Mouse (Mus musculus): Measurements from ENCODE around the gene Pld2. TPM values are rescaled to one million over a fixed set of nuclear protein-coding genes. Genes with fewer than 3 reads are reported as not detected.
A peak's percentile ranks its signal among the peaks of the same experiment; 100 is the strongest.

Pld2 gene
- total and polyA plus RNA-seq, 2 experiments from 2014 or later: 6.8 to 18.5 TPM

DNA sequence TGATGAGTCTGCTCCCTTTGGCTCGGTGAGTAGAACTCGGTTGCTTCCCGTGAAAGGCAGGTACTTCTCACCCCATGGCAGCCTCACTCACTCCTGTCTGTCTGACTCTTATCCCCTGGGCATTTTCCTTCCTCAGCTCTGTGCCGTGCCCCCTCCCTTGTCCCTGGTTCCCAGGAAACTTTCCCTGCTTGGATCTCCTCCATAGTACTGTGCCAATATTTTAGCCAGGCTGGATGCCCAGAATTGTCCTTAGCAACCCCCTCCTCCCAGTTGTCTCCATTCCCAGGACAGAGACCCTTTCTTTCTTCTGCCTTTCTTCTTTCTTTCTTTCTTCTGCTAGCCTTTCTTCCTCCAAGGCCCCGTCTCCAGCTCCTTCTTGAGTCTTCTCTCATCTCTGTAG lies 1.6 kb downstream of the Pld2 start:
- H3K4me2 ChIP-seq (ENCODE audit: low read depth, low read length): no peak overlapping the region
- no peaks in the 10 kb centered on the region for H3K9me3 ChIP-seq (replicated peaks; ENCODE audit: control insufficient read depth, low read length)
- H3K27ac ChIP-seq (ENCODE audit: low read depth): no peak overlapping the region
- WGBS: 70% methylated on average over 5 of the region's 5 CpGs
- TF ChIP-seq CTCF (IDR thresholded peaks at IDR 0.05; ENCODE audit: low read depth): no peak
- H3K4me3 ChIP-seq (ENCODE audit: low read depth, low read length): no peak overlapping the region
- 0 out of 2 replicates have a peak, but pooled peaks cover 6% of the 10 kb centered on the region for H3K36me3 ChIP-seq (replicated peaks; ENCODE audit: control insufficient read depth, insufficient read depth, low read length)
- ATAC-seq (ENCODE audit: insufficient read depth, low read depth): no peak
- H3K4me1 ChIP-seq (ENCODE audit: control insufficient read depth, insufficient read depth): peaks cover 8% of the 10 kb centered on the region
- H3K27me3 ChIP-seq (ENCODE audit: control insufficient read depth, insufficient read depth, low read length): no peaks in the 10 kb centered on the region
- DNase-seq (ENCODE audit: low spot score): no peak
- H3K9ac ChIP-seq (replicated peaks; ENCODE audit: low read depth, low read length): no peak overlapping the region

DNA sequence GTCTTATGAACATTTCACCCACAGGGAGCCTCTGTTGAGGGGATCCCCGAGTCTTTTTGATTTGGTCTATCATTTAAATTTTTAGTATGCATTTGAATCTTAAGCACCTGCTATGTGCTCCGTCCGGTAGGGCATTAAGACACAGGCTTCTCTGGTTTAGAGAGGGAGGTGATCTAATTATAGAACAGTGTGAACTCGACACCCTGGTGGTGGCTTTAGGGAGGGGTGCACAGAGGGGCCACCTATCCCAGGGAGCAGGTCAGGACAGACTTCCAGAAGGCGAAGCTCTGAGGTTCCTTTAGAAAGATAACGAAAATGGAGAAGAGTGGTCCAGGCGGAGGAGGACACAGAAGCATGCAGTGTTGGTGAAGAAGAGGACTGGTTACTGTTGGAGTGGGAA lies 4.6 kb downstream of the Pld2 start:
- Histone ChIP-seq H3K9me3 (replicated peaks; ENCODE audit: control insufficient read depth, low read length) (no peaks in the 10 kb centered on the region), H3K36me3 (replicated peaks; ENCODE audit: control insufficient read depth, insufficient read depth, low read length) (0 out of 2 replicates have a peak, but pooled peaks cover 6% of the 10 kb centered on the region), H3K27ac (ENCODE audit: low read depth) (no peak overlapping the region), H3K4me2 (ENCODE audit: low read depth, low read length) (peak overlapping the region; percentile 21), H3K9ac (replicated peaks; ENCODE audit: low read depth, low read length) (no peak overlapping the region), H3K27me3 (ENCODE audit: control insufficient read depth, insufficient read depth, low read length) (no peaks in the 10 kb centered on the region), H3K4me1 (ENCODE audit: control insufficient read depth, insufficient read depth) (peaks cover 8% of the 10 kb centered on the region), H3K4me3 (ENCODE audit: low read depth, low read length) (no peak overlapping the region)
- ATAC-seq (ENCODE audit: insufficient read depth, low read depth): no peak
- WGBS: 37% methylated on average over 7 of the region's 7 CpGs
- DNase-seq (ENCODE audit: low spot score): peak; percentile 55
- TF ChIP-seq EP300 (IDR thresholded peaks at IDR 0.05; ENCODE audit: low read depth) (no peak), CTCF (IDR thresholded peaks at IDR 0.05; ENCODE audit: low read depth) (no peak; the same call in 1 of the 2 replicates)

GRCm38 (mm10) chr11:70551526-70551925 lies 11.7 kb downstream of the Pld2 start:
- H3K36me3 ChIP-seq (replicated peaks; ENCODE audit: control insufficient read depth, insufficient read depth, low read length): peaks cover 18% of the 10 kb centered on the region; the same call in 1 of the 2 replicates
- WGBS: 88% methylated on average over 8 of the region's 8 CpGs
- H3K9me3 ChIP-seq (replicated peaks; ENCODE audit: control insufficient read depth, low read length): no peaks in the 10 kb centered on the region
- no peaks in the 10 kb centered on the region for H3K27me3 ChIP-seq (ENCODE audit: control insufficient read depth, insufficient read depth, low read length)
- no peak for TF ChIP-seq CTCF (IDR thresholded peaks at IDR 0.05; ENCODE audit: low read depth)
- TF ChIP-seq EP300 (IDR thresholded peaks at IDR 0.05; ENCODE audit: low read depth): no peak
- H3K4me3 ChIP-seq (ENCODE audit: low read depth, low read length): no peak overlapping the region
- H3K4me1 ChIP-seq (ENCODE audit: control insufficient read depth, insufficient read depth): no peaks in the 10 kb centered on the region
- H3K4me2 ChIP-seq (ENCODE audit: low read depth, low read length): no peak overlapping the region
- no peak overlapping the region for H3K27ac ChIP-seq (ENCODE audit: low read depth)
- ATAC-seq (ENCODE audit: insufficient read depth, low read depth): no peak
- H3K9ac ChIP-seq (replicated peaks; ENCODE audit: low read depth, low read length): no peak overlapping the region
- DNase-seq (ENCODE audit: low spot score): no peak

DNA sequence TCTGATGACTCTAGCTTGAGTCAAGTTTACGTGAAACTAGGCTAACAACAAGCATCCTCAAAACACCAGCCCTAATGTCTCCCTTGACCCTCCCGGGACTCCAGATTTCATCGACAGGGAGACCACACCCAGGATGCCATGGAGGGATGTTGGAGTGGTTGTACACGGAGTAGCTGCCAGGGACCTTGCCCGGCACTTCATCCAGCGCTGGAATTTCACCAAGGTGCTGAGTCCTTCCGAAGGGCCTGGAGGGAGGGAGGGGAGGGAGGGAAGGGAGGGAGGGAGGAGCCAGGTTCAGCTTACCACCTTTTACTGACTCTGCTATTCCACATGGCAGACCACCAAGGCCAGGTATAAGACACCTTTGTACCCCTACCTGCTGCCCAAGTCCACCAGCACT lies 14.1 kb downstream of the Pld2 start:
- no peak for ATAC-seq (ENCODE audit: insufficient read depth, low read depth)
- H3K36me3 ChIP-seq (replicated peaks; ENCODE audit: control insufficient read depth, insufficient read depth, low read length): peaks cover 21% of the 10 kb centered on the region; the same call in 1 of the 2 replicates
- 46% methylated on average over 7 of the region's 7 CpGs for WGBS

GRCm38 (mm10) chr11:70557545-70557944 lies 17.7 kb downstream of the Pld2 start:
- H3K9me3 ChIP-seq (replicated peaks; ENCODE audit: control insufficient read depth, low read length): no peaks in the 10 kb centered on the region
- H3K27ac ChIP-seq (ENCODE audit: low read depth): no peak overlapping the region
- no peaks in the 10 kb centered on the region for H3K4me1 ChIP-seq (ENCODE audit: control insufficient read depth, insufficient read depth)
- TF ChIP-seq CTCF (IDR thresholded peaks at IDR 0.05; ENCODE audit: low read depth): no peak
- TF ChIP-seq EP300 (IDR thresholded peaks at IDR 0.05; ENCODE audit: low read depth): no peak
- H3K27me3 ChIP-seq (ENCODE audit: control insufficient read depth, insufficient read depth, low read length): no peaks in the 10 kb centered on the region
- no peak for ATAC-seq (ENCODE audit: insufficient read depth, low read depth)
- no peak overlapping the region for H3K4me2 ChIP-seq (ENCODE audit: low read depth, low read length)
- peaks cover 19% of the 10 kb centered on the region; the same call in 1 of the 2 replicates for H3K36me3 ChIP-seq (replicated peaks; ENCODE audit: control insufficient read depth, insufficient read depth, low read length)
- DNase-seq (ENCODE audit: low spot score): no peak
- no peak overlapping the region for H3K4me3 ChIP-seq (ENCODE audit: low read depth, low read length)
- 85% methylated on average over 9 of the region's 9 CpGs for WGBS
- no peak overlapping the region for H3K9ac ChIP-seq (replicated peaks; ENCODE audit: low read depth, low read length)

More for the DNA sequence above, 14.1 kb downstream of the Pld2 start:
- no peaks in the 10 kb centered on the region for H3K9me3 ChIP-seq (replicated peaks; ENCODE audit: control insufficient read depth, low read length)
- H3K4me3 ChIP-seq (ENCODE audit: low read depth, low read length): no peak overlapping the region
- H3K4me2 ChIP-seq (ENCODE audit: low read depth, low read length): no peak overlapping the region
- TF ChIP-seq CTCF (IDR thresholded peaks at IDR 0.05; ENCODE audit: low read depth) (no peak), EP300 (IDR thresholded peaks at IDR 0.05; ENCODE audit: low read depth) (no peak)
- no peak overlapping the region for H3K9ac ChIP-seq (replicated peaks; ENCODE audit: low read depth, low read length)
- H3K4me1 ChIP-seq (ENCODE audit: control insufficient read depth, insufficient read depth): no peaks in the 10 kb centered on the region
- no peak overlapping the region for H3K27ac ChIP-seq (ENCODE audit: low read depth)
- no peak for DNase-seq (ENCODE audit: low spot score)
- H3K27me3 ChIP-seq (ENCODE audit: control insufficient read depth, insufficient read depth, low read length): no peaks in the 10 kb centered on the region

GRCm38 (mm10) chr11:70561937-70562286 lies 22.0 kb downstream of the Pld2 start:
- Histone ChIP-seq H3K36me3 (replicated peaks; ENCODE audit: control insufficient read depth, insufficient read depth, low read length) (peaks cover 3% of the 10 kb centered on the region; the same call in 1 of the 2 replicates), H3K4me3 (ENCODE audit: low read depth, low read length) (peak overlapping the region; percentile 77), H3K4me1 (ENCODE audit: control insufficient read depth, insufficient read depth) (no peaks in the 10 kb centered on the region), H3K4me2 (ENCODE audit: low read depth, low read length) (peak overlapping the region; percentile 85), H3K27me3 (ENCODE audit: control insufficient read depth, insufficient read depth, low read length) (no peaks in the 10 kb centered on the region), H3K27ac (ENCODE audit: low read depth) (no peak overlapping the region), H3K9me3 (replicated peaks; ENCODE audit: control insufficient read depth, low read length) (no peaks in the 10 kb centered on the region), H3K9ac (replicated peaks; ENCODE audit: low read depth, low read length) (no peak overlapping the region)
- DNase-seq (ENCODE audit: low spot score): no peak
- ATAC-seq (ENCODE audit: insufficient read depth, low read depth): no peak
- TF ChIP-seq EP300 (IDR thresholded peaks at IDR 0.05; ENCODE audit: low read depth) (no peak), CTCF (IDR thresholded peaks at IDR 0.05; ENCODE audit: low read depth) (no peak)
- WGBS: 0% methylated on average over 2 of the region's 2 CpGs

Measured in heart, postnatal 0 days (tissue).